Mouse (Mus musculus): Measurements from ENCODE around the gene Gm21698. TPM values are rescaled to one million over a fixed set of nuclear protein-coding genes. Genes with fewer than 3 reads are reported as not detected.

The Gm21698 gene
- polyA plus RNA-seq, 1 experiment, result not detected

Other genes with a start within 250 kb of the Gm21698 start
- gene Actr3b, start 228.7 kb downstream of the Gm21698 start, polyA plus RNA-seq (2012; rRNA removed), result 0.76 and 0.85 TPM in 2 replicates
- not detected in 2 replicates for gene Gm21663, start 46.3 kb downstream of the Gm21698 start, polyA plus RNA-seq (2012; rRNA removed)
- gene Gm21671, start 34.2 kb downstream of the Gm21698 start, polyA plus RNA-seq (2012; rRNA removed), result not detected in 2 replicates
- gene Gm21680, start 16.0 kb downstream of the Gm21698 start, polyA plus RNA-seq (2012; rRNA removed), result not detected in 2 replicates
- gene Gm1979, start 16.1 kb upstream of the Gm21698 start, polyA plus RNA-seq (2012; rRNA removed), result not detected in 2 replicates
- not detected in 2 replicates for gene Gm5862, start 34.3 kb upstream of the Gm21698 start, polyA plus RNA-seq (2012; rRNA removed)
- gene Speer4a, start 50.9 kb upstream of the Gm21698 start, polyA plus RNA-seq (2012; rRNA removed), result not detected in 2 replicates
- not detected in 2 replicates for gene Gm7347, start 69.9 kb upstream of the Gm21698 start, polyA plus RNA-seq (2012; rRNA removed)
- gene Gm10471, start 100.6 kb upstream of the Gm21698 start, polyA plus RNA-seq (2012; rRNA removed), result not detected in 2 replicates
- not detected in 2 replicates for gene 5031410I06Rik, start 116.7 kb upstream of the Gm21698 start, polyA plus RNA-seq (2012; rRNA removed)
- gene Gm10220, start 132.8 kb upstream of the Gm21698 start, polyA plus RNA-seq (2012; rRNA removed), result not detected in 2 replicates